Mouse (Mus musculus) kidney, adult 2 months (tissue): ENCODE data around the gene Nup88.

ENCODE experiments used
- CTCF ChIP-seq: fragments of 200-500 bp; conservative IDR thresholded peaks from 2 replicates; pipeline ENCODE4 v1.5.1; 2011; ENCODE audit warnings: low read depth, mild to moderate bottlenecking, control low read depth, low read length, moderate library complexity, mixed read lengths; ENCODE audit not compliant: insufficient read depth, insufficient read length
- POLR2A ChIP-seq: fragments of 200-500 bp; IDR thresholded peaks from one replicate; pipeline ENCODE4 v1.6.1; 2011; ENCODE audit warnings: low read depth, low read length, control low read depth

- TF ChIP-seq CTCF (no peak), POLR2A (no peak)
Measured at GRCm38 (mm10) chr11:71005046-71005445, 35.3 kb upstream of the Nup88 start.
